Mouse (Mus musculus) liver, postnatal 0 days (tissue): ENCODE results near the gene Atf7.

ENCODE experiments used
- CTCF ChIP-seq: sonication (generic); IDR thresholded peaks from 2 replicates; pipeline ENCODE4 v1.5.1; 2016; ENCODE audit warnings: antibody characterized with exemption, low read depth
- EP300 ChIP-seq: IDR thresholded peaks from 2 replicates; pipeline ENCODE4 v1.6.1; 2016; ENCODE audit warnings: antibody characterized with exemption, low read depth, mild to moderate bottlenecking

- TF ChIP-seq CTCF (no peak), EP300 (no peak)
Measured at GRCm38 (mm10) chr15:102546246-102546645, 79.0 kb downstream of the Atf7 start.
